Mouse (Mus musculus) cerebellum, adult 18-20 months (tissue): ENCODE measurements at regions not wholly inside any gene's neighbourhood (a gene's known extent, or its start where the extent isn't known, plus 50 kb on each side); places are given as distances from the start of the nearest gene placed in this dataset.

Experiments
- DNase-seq, 2 experiments: peaks; one replicate each; pipeline ENCODE4 v3.0.0; 2021

DNA sequence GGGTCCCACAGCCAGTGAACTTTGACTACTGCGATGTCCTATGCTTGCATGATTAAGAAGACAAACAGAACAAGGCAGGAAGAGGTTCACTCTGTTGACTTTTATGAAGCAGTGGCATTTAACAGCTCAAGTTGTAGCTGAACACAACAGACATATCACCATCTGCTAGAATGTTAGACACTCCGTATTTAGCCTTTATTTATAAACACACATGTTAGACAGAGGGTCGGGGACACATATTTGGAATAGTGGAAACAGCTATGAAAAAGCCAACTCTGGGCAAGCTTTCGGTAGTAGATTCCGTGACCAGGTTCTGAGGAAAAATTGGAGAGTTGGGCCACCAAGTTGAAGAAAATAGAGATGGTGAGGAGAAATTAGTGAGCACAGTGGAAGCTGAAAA lies 775.6 kb upstream of the Fam98a start:
- no peak for DNase-seq

GRCm38 (mm10) chr17:76294630-76295029 lies 742.9 kb upstream of the Fam98a start:
- DNase-seq = peak in 1 of 2 experiments; percentile 1
